Mouse (Mus musculus) bone marrow macrophage, adult 2 months (primary cell): ENCODE data around the gene Kazn.

ENCODE experiments used
- CTCF ChIP-seq: IDR thresholded peaks from 2 replicates; pipeline ENCODE4 v1.5.1; 2012; ENCODE audit warnings: low read depth, mild to moderate bottlenecking, low read length, moderate library complexity
- POLR2A ChIP-seq: IDR thresholded peaks from 2 replicates; pipeline ENCODE4 v1.6.1; 2012; ENCODE audit warnings: mild to moderate bottlenecking, low read depth, low read length, borderline replicate concordance

DNA sequence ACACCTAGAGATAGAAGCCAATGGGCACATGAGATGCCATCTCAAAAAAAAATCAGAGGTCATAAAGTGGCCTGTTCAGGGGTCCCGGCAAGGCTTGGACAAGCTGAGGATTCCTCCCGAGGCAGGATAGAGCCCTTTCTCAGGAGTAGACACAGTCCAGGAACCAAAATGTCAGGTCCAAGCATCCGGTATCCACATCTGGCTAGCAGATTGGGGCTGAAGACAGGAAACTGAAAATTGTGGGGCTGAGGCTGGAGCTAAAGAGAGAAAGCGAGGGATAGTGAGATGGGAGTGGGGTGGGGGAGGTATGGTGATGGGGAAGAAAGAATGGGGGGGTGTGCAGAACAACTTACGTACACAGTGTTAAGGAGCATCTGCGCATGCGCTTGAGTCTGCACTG, 25.1 kb upstream of the Kazn start:
- TF ChIP-seq POLR2A (no peak), CTCF (no peak)
